Comparison of ENCODE assay signal across 8 mouse cellular contexts in genomic region chr11:113865627-113866026, GRCm38 (mm10).
A peak's percentile ranks its signal among the peaks of the same experiment; 100 is the strongest.
DNase-seq lines count a peak whose midpoint lies in the region; ATAC-seq and TF ChIP-seq lines count a peak whose summit lies in the region.

No protein-coding gene starts in this region.

- intact Hi-C loops in heart, postnatal 25 days (cut with DNase I), result loop anchor here (1.0 to 10.0 kb wide), 4 partner anchors 202 to 771 kb away; partner anchors contain the start of gene Sdk2

- peak; percentile 69 for ATAC-seq in forebrain, embryonic 11.5 days (replicated peaks; ENCODE audit: low FRiP score)
- peak; percentile 83 for ATAC-seq in lung, embryonic 14.5 days (ENCODE audit: insufficient read depth)

- H3K4me2 ChIP-seq in CH12.LX (ENCODE audit: insufficient read depth, low read depth, poor library complexity, severe bottlenecking), result no peak overlapping the region
- no peak overlapping the region for H3K4me2 ChIP-seq in forebrain, embryonic 11.5 days (ENCODE audit: low read depth, low read length, severe bottlenecking)
- no peak overlapping the region for H3K4me2 ChIP-seq in lung, embryonic 14.5 days

- in situ Hi-C loops in CH12.LX (cut with MboI; ENCODE audit: low pct_ligation_motif_present, low pct_unique_long_range_greater_than_20kb, low sequenced_read_pairs), result loop anchor here (25.0 kb wide), 2 partner anchors 422 to 772 kb away; no protein-coding TSS in a partner anchor

- H3K9ac ChIP-seq in CH12.LX (ENCODE audit: insufficient read depth, low read depth), result no peak overlapping the region
- H3K9ac ChIP-seq in forebrain, embryonic 11.5 days (ENCODE audit: low read length), result no peak overlapping the region
- H3K9ac ChIP-seq in lung, embryonic 14.5 days, result no peak overlapping the region

- peaks cover 0 to 32% of the 10 kb centered on the region in 2 experiments for H3K36me3 ChIP-seq in CH12.LX (replicated peaks in 1 of 2; ENCODE audit: control insufficient read depth in 1 of 2, insufficient read depth in 1 of 2, low read length in 1 of 2)
- H3K36me3 ChIP-seq in forebrain, embryonic 11.5 days (ENCODE audit: control insufficient read depth, insufficient read depth, low read length), result no peaks in the 10 kb centered on the region
- H3K36me3 ChIP-seq in lung, embryonic 14.5 days (ENCODE audit: insufficient read depth), result no peaks in the 10 kb centered on the region

- WGBS in forebrain, embryonic 11.5 days, result 32% methylated on average over 8 of the region's 8 CpGs
- WGBS in lung, embryonic 14.5 days, result 34% methylated on average over 8 of the region's 8 CpGs

- no peak for TF ChIP-seq EP300 in CH12.LX (IDR thresholded peaks at IDR 0.05; ENCODE audit: low read length)

- TF ChIP-seq RAD21 in CH12.LX (IDR thresholded peaks at IDR 0.05; ENCODE audit: low read depth, low read length), result peak; percentile 97

- H3K79me2 ChIP-seq in CH12.LX (replicated peaks; ENCODE audit: control insufficient read depth, extremely low read depth, insufficient read depth, poor library complexity, severe bottlenecking), result no peaks in the 10 kb centered on the region

- TF ChIP-seq CTCF in CH12.LX (conservative IDR thresholded peaks at IDR 0.05 in 1 of 2, IDR thresholded peaks at IDR 0.05 in 1 of 2; ENCODE audit: low read depth in 2 of 2, low read length in 2 of 2), result peak; percentile 84 to 87
- TF ChIP-seq CTCF in lung, embryonic 14.5 days (IDR thresholded peaks at IDR 0.05; ENCODE audit: low read depth), result peak; percentile 99

- no peak overlapping the region for H3K4me3 ChIP-seq in CH12.LX (replicated peaks in 1 of 3; ENCODE audit: low read depth in 2 of 3, low read length in 2 of 3, poor library complexity in 1 of 3)
- no peak overlapping the region for H3K4me3 ChIP-seq in forebrain, embryonic 11.5 days (ENCODE audit: low read depth, low read length)
- no peak overlapping the region for H3K4me3 ChIP-seq in lung, embryonic 14.5 days (ENCODE audit: low read depth, low read length)

- TF ChIP-seq POLR2A in CH12.LX (IDR thresholded peaks at IDR 0.05; ENCODE audit: low read depth, low read length), result no peak

- H3K27ac ChIP-seq in CH12.LX (ENCODE audit: insufficient read depth, low read depth), result no peak overlapping the region
- H3K27ac ChIP-seq in forebrain, embryonic 11.5 days (ENCODE audit: low read depth, low read length), result no peak overlapping the region
- no peak overlapping the region for H3K27ac ChIP-seq in lung, embryonic 14.5 days (ENCODE audit: low read depth)

- no peaks in the 10 kb centered on the region for H3K27me3 ChIP-seq in CH12.LX (replicated peaks)
- H3K27me3 ChIP-seq in forebrain, embryonic 11.5 days (ENCODE audit: control insufficient read depth, insufficient read depth, low read length), result no peaks in the 10 kb centered on the region
- H3K27me3 ChIP-seq in lung, embryonic 14.5 days (ENCODE audit: insufficient read depth, low read length), result no peaks in the 10 kb centered on the region

- peak; percentile 93 for DNase-seq in CH12.LX (ENCODE audit: extremely low read depth)
- peak; percentile 50 for DNase-seq in c-Kit-positive CD71-positive TER-119-negative erythroid progenitor cells, embryonic 14.5 days (ENCODE audit: low read depth)
- peak; percentile 94 for DNase-seq in forebrain, embryonic 11.5 days (ENCODE audit: low spot score)
- peak; percentile 53 for DNase-seq in heart, postnatal 25 days (ENCODE audit: low spot score)
- peak; percentile 66 to 89 for DNase-seq in layer of hippocampus, adult 18-20 months (ENCODE audit: low spot score in 2 of 2)
- peak; percentile 95 for DNase-seq in lung, embryonic 14.5 days
- DNase-seq in ovary, postnatal 10 days (ENCODE audit: low spot score), result peak; percentile 77
- DNase-seq in thymus, postnatal 0 days (ENCODE audit: low spot score), result peak; percentile 77

- H3K9me3 ChIP-seq in CH12.LX (replicated peaks; ENCODE audit: low read length), result no peaks in the 10 kb centered on the region
- H3K9me3 ChIP-seq in forebrain, embryonic 11.5 days (ENCODE audit: control insufficient read depth, low read length), result no peaks in the 10 kb centered on the region
- no peaks in the 10 kb centered on the region for H3K9me3 ChIP-seq in lung, embryonic 14.5 days (ENCODE audit: low read depth, low read length)

- H3K4me1 ChIP-seq in CH12.LX (ENCODE audit: control insufficient read depth in 1 of 2, insufficient read depth in 2 of 2), result peaks cover 0 to 7% of the 10 kb centered on the region in 2 experiments; a peak in 2 of 4 replicates
- H3K4me1 ChIP-seq in forebrain, embryonic 11.5 days (replicated peaks; ENCODE audit: control insufficient read depth, insufficient read depth, low read length), result 0 out of 2 replicates have a peak, but pooled peaks cover 2% of the 10 kb centered on the region
- no peaks in the 10 kb centered on the region for H3K4me1 ChIP-seq in lung, embryonic 14.5 days (ENCODE audit: insufficient read depth)

- dilution Hi-C loops in CH12.LX (cut with MboI; ENCODE audit: extremely low pct_ligation_motif_present, extremely low pct_unique_long_range_greater_than_20kb, low sequenced_read_pairs), result no loop called here

TF ChIP-seq in CH12.LX, 34 proteins besides CTCF, POLR2A, EP300 and RAD21:
- 0 out of 2 replicates have a peak, but pooled peaks have one; percentile 18 for TF ChIP-seq NELFE (IDR thresholded peaks at IDR 0.05; ENCODE audit: low read depth, low read length)
- peak; percentile 89 for TF ChIP-seq SMC3 (IDR thresholded peaks at IDR 0.05; ENCODE audit: low read depth, low read length)
- TF ChIP-seq MAZ (IDR thresholded peaks at IDR 0.05; ENCODE audit: low read depth, low read length), result no peak
- TF ChIP-seq ZC3H11A (IDR thresholded peaks at IDR 0.05; ENCODE audit: low read depth, low read length), result peak; percentile 66
